Mouse (Mus musculus): ENCODE measurements around the gene Col13a1.

DNA sequence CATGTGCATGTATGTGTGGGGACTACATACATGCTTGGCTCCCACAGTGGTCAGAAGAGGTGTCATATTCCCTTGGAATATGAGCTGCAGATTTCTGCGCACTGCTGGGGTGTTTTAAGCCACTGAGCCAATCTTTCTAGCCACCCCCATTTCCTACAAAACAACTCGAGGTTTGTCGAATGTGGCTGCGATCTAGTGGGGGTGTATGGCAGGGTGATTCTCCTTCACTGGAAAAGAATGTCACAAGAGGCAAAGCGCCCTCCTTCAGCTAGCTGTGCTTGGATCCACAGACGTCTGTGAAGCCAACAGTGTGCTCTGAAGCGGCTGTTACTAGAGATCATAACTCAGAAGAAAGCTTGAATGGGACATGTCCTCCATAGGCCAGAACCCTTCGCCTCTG, 141.6 kb downstream of the Col13a1 start:
- TF ChIP-seq CTCF (IDR thresholded peaks at IDR 0.05; ENCODE audit: low read depth) = no peak
- no peak for TF ChIP-seq EP300 (IDR thresholded peaks at IDR 0.05; ENCODE audit: low read depth)
